Comparison of ENCODE assay signal across 8 mouse cellular contexts in the genomic region with DNA sequence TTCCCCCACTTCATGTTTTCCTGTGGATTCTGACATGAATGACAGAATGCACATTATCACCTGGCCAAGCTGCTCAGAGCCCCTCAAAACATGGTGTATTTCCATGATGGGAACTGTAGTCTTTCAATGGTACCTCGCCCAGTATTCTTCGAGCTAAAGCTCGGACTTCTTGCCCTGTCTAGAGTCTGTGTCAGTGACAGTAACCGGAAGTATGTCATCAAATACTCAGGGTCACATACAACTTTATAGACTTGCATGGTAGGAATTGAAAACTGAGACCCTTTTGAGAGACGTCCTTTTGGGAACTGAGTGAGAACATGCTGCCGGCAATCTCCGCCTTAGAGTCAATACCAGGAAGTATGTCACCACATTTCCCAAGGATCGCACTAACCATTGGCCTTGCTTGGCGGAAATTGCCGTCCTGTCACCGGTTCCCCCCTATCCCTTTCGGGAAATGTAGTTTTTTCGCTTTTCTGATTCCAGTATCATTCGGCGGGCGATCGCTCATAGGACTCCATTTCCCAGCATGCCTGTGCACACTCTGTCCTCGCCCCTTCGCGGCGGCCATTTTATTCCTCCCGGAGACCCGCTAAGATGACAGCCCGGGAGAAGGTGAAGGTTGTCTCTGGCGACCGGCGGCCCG. TPM values are rescaled to one million over a fixed set of nuclear protein-coding genes. Genes with fewer than 3 reads are reported as not detected.
DNase-seq lines count a peak whose midpoint lies in the region; ATAC-seq lines count a peak whose summit lies in the region.

Gene Fem1a, plus strand, starts transcription at position 572 of the 643 bp plus-strand sequence.

- no peaks in the 10 kb centered on the region for H3K9me3 ChIP-seq in hindbrain, embryonic 15.5 days

- ATAC-seq in hindbrain, embryonic 15.5 days (ENCODE audit: low FRiP score, low read depth) = peak; percentile 93

- WGBS in hindbrain, embryonic 15.5 days = 0% methylated on average over 28 of the region's 28 CpGs

- peaks cover 55% of the 10 kb centered on the region for H3K4me1 ChIP-seq in hindbrain, embryonic 15.5 days (replicated peaks)

- peak; percentile 97 for DNase-seq in T-cell, adult 2 months (ENCODE audit: low spot score)
- peak; percentile 90 to 92 for DNase-seq in cerebellum, postnatal 36 days
- DNase-seq in frontal cortex, postnatal 36 days (ENCODE audit: low spot score in 2 of 2) = peak; percentile 96 to 98
- DNase-seq in left cerebral cortex, adult 11 months (ENCODE audit: low spot score) = peak; percentile 98
- DNase-seq in lung, postnatal 4 days = peak; percentile 94 to 96
- peak; percentile 97 for DNase-seq in retina, postnatal 7 days (ENCODE audit: low read depth, low spot score)
- DNase-seq in urinary bladder, postnatal 10 days (ENCODE audit: low spot score) = peak; percentile 51

- no peaks in the 10 kb centered on the region for H3K27me3 ChIP-seq in hindbrain, embryonic 15.5 days

- H3K4me3 ChIP-seq in hindbrain, embryonic 15.5 days = peak within 1 kb of the TSS; percentile 54

- peaks cover 25% of the 10 kb centered on the region for H3K36me3 ChIP-seq in hindbrain, embryonic 15.5 days

- H3K4me2 ChIP-seq in hindbrain, embryonic 15.5 days = peak within 1 kb of the TSS; percentile 95

- peak within 1 kb of the TSS; percentile 95 for H3K27ac ChIP-seq in hindbrain, embryonic 15.5 days (replicated peaks)

- peak within 1 kb of the TSS; percentile 52 for H3K9ac ChIP-seq in hindbrain, embryonic 15.5 days

RNA-seq across cellular contexts. Expression of gene Fem1a, which starts in this region (rescaled TPM):
- polyA plus RNA-seq in hindbrain, embryonic 15.5 days (2015; fragmentation: Nextera tagmentation; extraction: Ambion mirVana) = 18.2 and 18.8 TPM in 2 replicates

Comparison
In these comparisons a context has a peak if more than half of its experiments do, and no peak if none do; other contexts are left out.
1. Peak in every context shown above with its lines: DNase-seq, ATAC-seq, H3K4me3 ChIP-seq and H3K27ac ChIP-seq.